Mouse (Mus musculus): ENCODE measurements around the gene Spaca3.

- TF ChIP-seq CTCF (IDR thresholded peaks at IDR 0.05; ENCODE audit: low read depth, low read length) (no peak), EP300 (IDR thresholded peaks at IDR 0.05; ENCODE audit: insufficient read depth, low read depth, low read length) (no peak), POLR2A (IDR thresholded peaks at IDR 0.05; ENCODE audit: insufficient read depth, low read length) (no peak)
Observed at GRCm38 (mm10) chr11:80809666-80809992, 48.5 kb upstream of the Spaca3 start.
